Mouse (Mus musculus) lung, embryonic 16.5 days (tissue): Measurements from ENCODE around the gene Anks1. TPM values are rescaled to one million over a fixed set of nuclear protein-coding genes. Genes with fewer than 3 reads are reported as not detected.
A peak's percentile ranks its signal among the peaks of the same experiment; 100 is the strongest.

Experiments
- ATAC-seq: fragments of 200-750 bp; cut with Nextera tagmentation; 2 replicates; pipeline ENCODE4 v1.8.0; 2017; ENCODE audit warnings: low read depth, mild to moderate bottlenecking, moderate library complexity
- H3K27ac ChIP-seq: fragments of 300-500 bp; sonication (generic); 2 replicates; pipeline ENCODE4 v1.5.1; 2014; ENCODE audit warnings: mild to moderate bottlenecking, control low read depth, low read length
- H3K27me3 ChIP-seq: fragments of 300-500 bp; sonication (generic); 2 replicates; pipeline ENCODE4 v1.6.1; 2014; ENCODE audit warnings: low read depth, low read length, mixed read lengths; ENCODE audit not compliant: control insufficient read depth, insufficient read depth
- H3K36me3 ChIP-seq: fragments of 300-500 bp; sonication (generic); 2 replicates; pipeline ENCODE4 v1.6.1; 2014; ENCODE audit warnings: low read length; ENCODE audit not compliant: control insufficient read depth, insufficient read depth
- H3K4me1 ChIP-seq: fragments of 300-500 bp; sonication (generic); replicated peaks from 2 replicates; pipeline ENCODE4 v1.6.1; 2014; ENCODE audit warnings: low read length, mixed read lengths; ENCODE audit not compliant: control insufficient read depth, insufficient read depth
- H3K4me2 ChIP-seq: fragments of 300-500 bp; sonication (generic); 2 replicates; pipeline ENCODE4 v1.6.1; 2014; ENCODE audit warnings: low read depth, low read length, control low read depth
- H3K4me3 ChIP-seq: fragments of 300-500 bp; sonication (generic); 2 replicates; pipeline ENCODE4 v1.5.1; 2014; ENCODE audit warnings: mild to moderate bottlenecking, low read length, control low read depth
- H3K9ac ChIP-seq: fragments of 300-500 bp; sonication (generic); 2 replicates; pipeline ENCODE4 v1.6.1; 2014; ENCODE audit warnings: low read length, control low read depth
- H3K9me3 ChIP-seq: fragments of 300-500 bp; sonication (generic); 2 replicates; pipeline ENCODE4 v1.6.1; 2016; ENCODE audit warnings: low read length; ENCODE audit not compliant: control insufficient read depth
- WGBS: fragments of 180-500 bp; shearing (Covaris S2); extraction: QIAGEN DNeasy Blood & Tissue Kit; methylation state at CpG from one replicate; pipeline ENCODE4 v1.1.7; 2014; 5-methylcytosine and 5-hydroxymethylcytosine counted together
- polyA plus RNA-seq: library from polyadenylated mRNA; unstranded; fragments of >200 nt; fragmentation: Nextera tagmentation; extraction: Ambion mirVana; gene quantifications from 2 replicates; pipeline ENCODE4 v1.2.1, GENCODE M21; 2015

The Anks1 gene
- polyA plus RNA-seq, 1 experiment from 2014 or later, result 18.1 TPM

DNA sequence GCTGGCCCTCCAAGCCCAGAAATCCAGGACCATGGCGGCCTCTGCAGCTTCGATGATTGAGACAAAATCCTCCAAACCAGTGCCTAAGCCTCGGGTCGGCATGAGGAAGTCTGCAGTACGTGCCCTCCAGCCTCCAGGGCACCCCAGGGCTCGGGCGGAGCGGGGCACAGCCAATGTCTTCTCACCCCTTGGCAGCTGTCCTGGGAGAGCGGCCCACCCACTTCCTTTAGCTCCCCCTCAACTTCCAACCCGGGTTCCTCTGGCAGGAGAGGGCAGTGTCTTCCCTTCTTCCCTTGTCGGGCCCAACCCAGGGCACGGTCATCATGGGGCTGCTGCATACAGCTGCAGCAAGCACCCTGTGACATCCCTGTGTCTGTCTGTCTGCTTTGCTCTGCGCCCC lies 149.2 kb downstream of the Anks1 start:
- ATAC-seq, result no peak
- H3K36me3 ChIP-seq, result peaks cover 31% of the 10 kb centered on the region

DNA sequence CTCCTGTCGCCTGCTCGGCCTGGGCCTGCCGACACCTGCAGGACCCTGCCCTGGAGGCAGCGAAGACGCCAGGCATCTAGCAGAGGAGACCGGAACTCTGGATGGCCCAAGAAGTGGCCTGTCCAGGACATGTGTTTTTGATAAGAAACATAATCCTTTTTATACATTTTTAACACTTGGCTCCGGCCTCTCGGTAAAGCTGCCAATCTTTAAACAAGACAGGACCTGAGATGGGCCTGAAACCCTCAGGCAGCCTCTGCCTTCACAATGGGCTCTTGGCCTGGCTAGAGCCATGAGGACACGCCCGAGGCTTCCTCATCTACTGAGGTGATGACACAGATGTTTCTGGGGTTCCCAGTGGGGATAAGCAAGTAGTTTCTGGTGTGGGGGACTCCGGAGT lies 151.6 kb downstream of the Anks1 start:
- no peak overlapping the region for H3K27ac ChIP-seq
- 88% methylated on average over 11 of the region's 11 CpGs for WGBS

More for the DNA sequence above, 149.2 kb downstream of the Anks1 start:
- H3K27ac ChIP-seq, result no peak overlapping the region
- no peaks in the 10 kb centered on the region for H3K4me1 ChIP-seq
- 80% methylated on average over 13 of the region's 13 CpGs for WGBS
- H3K9ac ChIP-seq, result no peak overlapping the region
- H3K27me3 ChIP-seq, result no peaks in the 10 kb centered on the region
- H3K9me3 ChIP-seq, result no peaks in the 10 kb centered on the region
- H3K4me3 ChIP-seq, result no peak overlapping the region
- no peak overlapping the region for H3K4me2 ChIP-seq

DNA sequence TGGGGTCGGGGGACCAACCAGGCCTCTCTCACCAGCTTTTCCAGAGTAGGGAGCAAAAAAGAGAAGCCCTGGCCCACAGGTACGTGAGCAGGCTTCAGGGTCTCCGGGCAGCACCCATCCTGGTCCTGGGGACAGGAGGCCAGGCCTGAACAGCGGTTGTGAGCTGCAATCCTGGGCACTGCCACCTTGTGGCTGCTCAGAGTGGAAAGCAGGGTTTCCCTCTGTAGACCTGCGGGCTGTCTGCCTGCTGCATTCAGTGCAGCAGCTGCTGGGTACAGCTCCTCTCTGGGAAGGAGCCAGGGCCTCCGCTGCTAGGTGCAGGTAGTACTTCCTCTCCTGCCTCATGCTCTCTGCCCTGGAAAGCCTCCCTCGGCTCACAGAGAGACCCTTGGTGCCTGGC lies 152.4 kb downstream of the Anks1 start:
- WGBS, result 47% methylated on average over 7 of the region's 7 CpGs

More for the DNA sequence above, 151.6 kb downstream of the Anks1 start:
- Histone ChIP-seq H3K36me3 (peaks cover 19% of the 10 kb centered on the region), H3K9ac (no peak overlapping the region; the same call in 1 of the 2 replicates), H3K27me3 (no peaks in the 10 kb centered on the region), H3K4me2 (no peak overlapping the region), H3K4me1 (no peaks in the 10 kb centered on the region), H3K9me3 (no peaks in the 10 kb centered on the region), H3K4me3 (no peak overlapping the region)
- no peak for ATAC-seq

DNA sequence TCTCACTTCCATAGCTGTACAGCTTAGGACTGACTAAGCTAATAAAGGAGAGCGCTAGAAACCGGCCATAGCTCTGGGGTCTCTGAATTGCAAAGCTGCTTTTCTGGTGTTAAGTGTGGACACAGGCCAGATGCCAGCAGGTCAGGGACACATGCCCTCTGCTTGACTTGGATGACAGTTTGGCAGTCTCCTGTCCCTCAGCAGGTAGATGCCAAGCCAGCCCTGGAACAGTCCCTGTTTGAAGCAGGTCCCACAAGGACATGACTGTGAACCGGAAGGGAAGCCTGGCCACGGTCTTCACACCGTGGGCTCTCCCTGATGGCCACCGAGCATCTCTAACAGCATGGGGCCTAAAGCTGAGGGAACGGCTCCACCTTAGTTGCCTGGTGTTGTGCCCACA lies 153.6 kb downstream of the Anks1 start:
- no peak overlapping the region for H3K4me2 ChIP-seq
- H3K27me3 ChIP-seq, result no peaks in the 10 kb centered on the region
- no peaks in the 10 kb centered on the region for H3K4me1 ChIP-seq
- 79% methylated on average over 7 of the region's 7 CpGs for WGBS
- no peak overlapping the region for H3K27ac ChIP-seq
- no peak overlapping the region for H3K9ac ChIP-seq
- ATAC-seq, result no peak
- H3K9me3 ChIP-seq, result no peaks in the 10 kb centered on the region
- H3K4me3 ChIP-seq, result no peak overlapping the region
- H3K36me3 ChIP-seq, result peaks cover 13% of the 10 kb centered on the region

More for the DNA sequence above, 152.4 kb downstream of the Anks1 start:
- Histone ChIP-seq H3K9me3 (no peaks in the 10 kb centered on the region), H3K4me2 (no peak overlapping the region), H3K4me1 (no peaks in the 10 kb centered on the region), H3K27me3 (no peaks in the 10 kb centered on the region), H3K9ac (no peak overlapping the region), H3K27ac (peak overlapping the region; percentile 78), H3K36me3 (peaks cover 19% of the 10 kb centered on the region), H3K4me3 (no peak overlapping the region)
- ATAC-seq, result peak; percentile 55

DNA sequence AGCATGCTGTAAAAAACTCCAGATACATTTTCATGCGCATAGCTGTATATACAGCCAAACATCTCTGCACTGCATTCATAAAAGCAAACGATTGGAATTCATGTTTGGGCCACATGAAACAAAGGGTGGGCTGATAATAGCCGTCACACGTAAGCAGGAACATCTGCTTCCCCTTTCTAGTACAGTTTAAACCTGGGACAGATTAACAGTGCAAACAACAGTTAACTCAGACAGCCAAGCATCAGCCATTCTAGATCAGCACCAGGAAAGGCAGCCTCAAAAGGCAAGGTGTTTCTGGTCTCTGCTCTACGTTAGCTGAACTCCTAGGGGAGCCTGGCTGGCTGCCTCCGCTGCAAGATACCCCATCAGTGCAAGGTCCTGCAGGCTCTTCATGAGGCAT lies 154.1 kb downstream of the Anks1 start:
- Histone ChIP-seq H3K27me3 (no peaks in the 10 kb centered on the region), H3K4me1 (no peaks in the 10 kb centered on the region), H3K36me3 (peaks cover 13% of the 10 kb centered on the region), H3K9me3 (no peaks in the 10 kb centered on the region), H3K4me3 (no peak overlapping the region), H3K9ac (no peak overlapping the region), H3K4me2 (no peak overlapping the region), H3K27ac (no peak overlapping the region)
- ATAC-seq, result no peak
- WGBS, result 72% methylated on average over 6 of the region's 6 CpGs

DNA sequence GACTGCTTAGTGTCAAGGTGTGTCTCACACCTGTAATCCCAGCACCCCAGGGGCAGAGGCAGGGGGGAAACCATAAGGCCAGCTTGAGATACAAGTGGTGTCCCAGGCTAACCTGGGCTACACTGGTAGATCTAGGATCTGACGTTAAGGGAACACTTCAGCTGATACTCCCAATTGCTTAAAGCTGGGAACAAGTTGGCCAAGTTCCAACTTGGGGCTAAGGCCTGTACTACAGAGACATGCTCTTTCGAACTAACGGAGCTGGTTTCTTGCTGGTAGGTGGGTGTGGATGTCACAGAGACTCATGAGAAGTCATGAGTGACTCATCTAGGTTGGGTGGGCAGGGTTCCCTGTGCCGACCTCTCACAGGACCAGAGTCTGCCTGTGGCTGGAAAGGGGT lies 158.2 kb downstream of the Anks1 start:
- WGBS, result 47% methylated on average over 4 of the region's 4 CpGs
- H3K9ac ChIP-seq, result no peak overlapping the region
- H3K4me1 ChIP-seq, result no peaks in the 10 kb centered on the region; the same call in 1 of the 2 replicates
- no peaks in the 10 kb centered on the region for H3K36me3 ChIP-seq
- no peak overlapping the region for H3K4me2 ChIP-seq
- no peak overlapping the region for H3K27ac ChIP-seq
- no peaks in the 10 kb centered on the region for H3K27me3 ChIP-seq
- H3K4me3 ChIP-seq, result no peak overlapping the region
- H3K9me3 ChIP-seq, result no peaks in the 10 kb centered on the region
- no peak for ATAC-seq

DNA sequence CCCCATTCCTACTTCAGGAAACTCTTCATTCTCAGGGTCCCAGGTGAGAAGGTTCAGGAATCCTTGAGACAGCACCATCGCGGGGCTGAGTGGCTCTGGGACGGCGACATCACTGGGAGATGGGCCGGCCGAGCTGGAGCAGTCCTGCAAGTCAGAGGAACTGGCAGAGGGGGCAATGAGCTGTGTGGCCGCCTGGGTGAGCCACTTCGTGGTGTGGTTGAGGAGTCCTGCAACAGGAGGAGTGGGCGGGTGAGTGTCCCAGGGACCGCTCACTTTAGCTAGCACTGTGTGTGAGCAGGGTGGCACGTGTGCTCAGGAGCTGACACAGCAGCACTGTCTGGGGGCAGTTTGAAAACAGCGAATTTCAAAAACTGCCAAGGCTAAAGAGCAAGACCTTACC lies 160.3 kb downstream of the Anks1 start:
- Histone ChIP-seq H3K9ac (no peak overlapping the region), H3K4me2 (no peak overlapping the region), H3K36me3 (no peaks in the 10 kb centered on the region), H3K9me3 (no peaks in the 10 kb centered on the region), H3K4me1 (no peaks in the 10 kb centered on the region; the same call in 1 of the 2 replicates), H3K27me3 (no peaks in the 10 kb centered on the region), H3K27ac (no peak overlapping the region), H3K4me3 (no peak overlapping the region)
- WGBS, result 8% methylated on average over 12 of the region's 12 CpGs
- ATAC-seq, result 0 out of 2 replicates have a peak, but pooled peaks have one; percentile 27

DNA sequence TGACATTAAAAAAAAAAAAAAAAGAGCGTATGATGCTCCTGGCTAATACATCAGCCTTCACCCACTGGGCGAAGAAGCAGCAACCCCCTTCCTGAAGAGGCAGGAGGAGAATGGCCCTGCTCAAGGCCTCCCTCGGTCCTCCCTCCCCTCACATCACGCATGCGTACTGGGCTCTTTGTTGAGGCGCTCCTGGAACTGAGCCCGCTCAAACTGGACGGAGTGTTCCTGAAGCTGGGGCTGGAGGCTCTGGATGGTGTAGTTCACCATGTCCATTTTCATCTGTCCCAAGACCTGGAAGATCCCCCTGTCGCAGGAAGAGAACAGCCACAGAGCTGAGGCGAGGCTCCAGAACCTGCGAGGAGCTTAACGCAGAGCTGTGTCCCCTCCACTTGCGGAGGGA lies 161.2 kb downstream of the Anks1 start:
- ATAC-seq, result peak; percentile 27; the same call in 1 of the 2 replicates
- Histone ChIP-seq H3K9ac (no peak overlapping the region), H3K4me3 (no peak overlapping the region), H3K9me3 (no peaks in the 10 kb centered on the region), H3K36me3 (no peaks in the 10 kb centered on the region), H3K4me2 (no peak overlapping the region), H3K27ac (no peak overlapping the region), H3K27me3 (no peaks in the 10 kb centered on the region), H3K4me1 (no peaks in the 10 kb centered on the region; the same call in 1 of the 2 replicates)
- WGBS, result 73% methylated on average over 13 of the region's 13 CpGs

DNA sequence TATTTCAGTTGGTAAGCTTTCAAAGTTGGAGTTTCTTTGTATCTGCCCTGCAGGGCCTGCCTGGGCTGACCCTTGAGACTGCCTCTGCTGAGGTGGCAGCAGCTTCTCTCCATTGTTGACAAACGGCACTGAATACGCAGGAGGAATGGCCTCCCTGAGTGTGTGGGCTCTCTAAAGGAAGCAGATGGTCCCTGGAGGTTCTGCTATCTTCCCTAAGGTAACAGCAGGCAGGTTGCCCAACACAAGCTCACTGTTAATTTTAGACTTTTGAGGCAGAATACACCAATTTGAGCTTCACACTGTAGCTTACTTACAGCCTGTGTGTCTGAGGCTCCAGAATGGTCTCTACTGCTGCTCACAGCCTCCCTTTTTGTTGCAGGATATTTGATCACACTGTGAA lies 163.6 kb downstream of the Anks1 start:
- Histone ChIP-seq H3K27ac (no peak overlapping the region), H3K36me3 (no peaks in the 10 kb centered on the region), H3K9ac (no peak overlapping the region), H3K9me3 (no peaks in the 10 kb centered on the region), H3K4me1 (no peaks in the 10 kb centered on the region; the same call in 1 of the 2 replicates), H3K4me2 (no peak overlapping the region), H3K27me3 (no peaks in the 10 kb centered on the region), H3K4me3 (no peak overlapping the region)
- WGBS, result 63% methylated on average over 2 of the region's 2 CpGs
- ATAC-seq, result no peak

DNA sequence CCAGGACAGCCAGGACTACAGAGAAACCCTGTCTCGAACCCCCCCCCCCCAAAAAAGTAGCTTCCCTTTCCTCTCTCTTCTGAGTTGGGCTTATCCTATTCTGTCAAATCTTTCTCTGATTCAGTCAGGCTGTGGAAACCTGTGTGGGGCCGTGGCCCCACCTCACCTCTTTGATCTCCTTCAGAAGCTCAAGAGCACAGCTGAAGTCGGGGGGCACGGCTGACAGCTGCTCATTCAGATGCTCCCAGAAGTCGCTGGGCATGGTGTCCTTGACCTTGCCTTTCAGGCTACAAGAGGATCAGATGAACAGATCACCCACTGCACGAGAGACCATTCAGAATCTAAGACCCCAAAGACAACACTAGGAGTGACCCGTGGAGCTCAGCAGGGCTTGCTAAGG lies 165.4 kb downstream of the Anks1 start:
- peaks cover 4% of the 10 kb centered on the region for H3K4me1 ChIP-seq
- ATAC-seq, result no peak
- WGBS, result 57% methylated on average over 7 of the region's 7 CpGs
- H3K27me3 ChIP-seq, result no peaks in the 10 kb centered on the region
- H3K4me2 ChIP-seq, result no peak overlapping the region
- H3K4me3 ChIP-seq, result no peak overlapping the region
- no peak overlapping the region for H3K9ac ChIP-seq
- H3K36me3 ChIP-seq, result no peaks in the 10 kb centered on the region
- H3K27ac ChIP-seq, result no peak overlapping the region
- no peaks in the 10 kb centered on the region for H3K9me3 ChIP-seq
